Mouse (Mus musculus): ENCODE results near the gene Cdca7l. TPM values are rescaled to one million over a fixed set of nuclear protein-coding genes. Genes with fewer than 3 reads are reported as not detected.

Gene Cdca7l
- total and polyA plus RNA-seq, 3 experiments, result 0.10 to 0.23 (median 0.16) TPM

DNA sequence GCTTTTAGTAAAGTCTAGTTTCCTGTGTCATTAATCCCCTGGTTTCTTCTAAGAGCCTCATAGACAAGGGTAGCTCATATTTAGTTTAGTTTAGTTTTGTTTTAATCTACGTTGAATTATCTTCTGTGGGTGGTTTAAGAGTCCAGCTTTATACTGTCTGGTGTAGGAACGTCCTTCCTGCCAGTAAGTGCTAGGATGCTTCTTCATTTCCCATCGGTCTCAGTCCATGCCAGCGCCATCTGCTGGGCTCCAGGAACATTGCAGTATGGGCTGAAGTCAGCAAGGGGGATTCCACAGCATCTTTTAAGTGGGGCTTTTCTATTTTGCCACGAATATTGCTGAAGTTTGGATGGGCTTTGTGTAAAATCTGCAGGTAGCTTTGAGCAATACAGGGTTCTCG, 49.2 kb downstream of the Cdca7l start:
- H3K79me2 ChIP-seq (replicated peaks; ENCODE audit: control insufficient read depth, insufficient read depth, low read length), result no peaks in the 10 kb centered on the region
- peak; percentile 21 to 68 for DNase-seq
- no peaks in the 10 kb centered on the region for H3K4me1 ChIP-seq (ENCODE audit: control insufficient read depth, insufficient read depth, low read length)
- TF ChIP-seq EP300 (IDR thresholded peaks at IDR 0.05; ENCODE audit: insufficient read depth, low read depth, low read length), result peak; percentile 43; the same call in 1 of the 2 replicates
- TF ChIP-seq CTCF (IDR thresholded peaks at IDR 0.05), result peak; percentile 98
- no peak for TF ChIP-seq POLR2A (IDR thresholded peaks at IDR 0.05; ENCODE audit: insufficient read depth, low read depth, low read length)
- H3K9ac ChIP-seq (ENCODE audit: low read depth, low read length), result no peak overlapping the region
- no peaks in the 10 kb centered on the region for H3K27me3 ChIP-seq (ENCODE audit: control insufficient read depth, insufficient read depth, low read length)
- H3K27ac ChIP-seq, result no peak overlapping the region
- no peaks in the 10 kb centered on the region for H3K36me3 ChIP-seq (ENCODE audit: control insufficient read depth, insufficient read depth, low read length)
- WGBS, result 21% methylated on average over 6 of the region's 6 CpGs
- intact Hi-C loops (cut with DNase I), result loop anchor here (1.0 to 5.0 kb wide), 4 partner anchors 33 to 466 kb away; no protein-coding TSS in a partner anchor
- H3K4me3 ChIP-seq, result no peak overlapping the region

DNA sequence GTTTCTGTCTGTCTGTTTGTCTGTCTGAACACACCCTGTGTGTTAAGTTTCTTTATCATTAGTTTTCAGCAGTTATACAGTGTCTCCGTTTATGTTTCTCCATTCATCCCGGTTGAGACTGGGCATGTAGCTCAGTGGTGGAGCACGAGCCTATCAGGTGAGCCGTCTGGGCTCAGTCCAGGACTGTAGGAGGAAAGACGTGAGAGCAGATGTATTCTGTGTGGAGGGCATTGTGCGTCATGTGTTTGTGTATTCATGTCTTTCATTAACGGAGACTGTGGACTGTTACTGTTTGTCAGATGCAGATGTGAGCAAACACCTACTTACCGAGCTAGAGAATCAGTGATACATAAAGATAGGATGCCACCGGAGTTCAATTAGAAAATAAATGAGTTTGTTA, 52.9 kb downstream of the Cdca7l start:
- no peak overlapping the region for H3K9ac ChIP-seq (ENCODE audit: low read depth, low read length)
- intact Hi-C loops (cut with DNase I), result no loop called here
- no peaks in the 10 kb centered on the region for H3K27me3 ChIP-seq (ENCODE audit: control insufficient read depth, insufficient read depth, low read length)
- no peaks in the 10 kb centered on the region for H3K4me1 ChIP-seq (ENCODE audit: control insufficient read depth, insufficient read depth, low read length)
- DNase-seq, result no peak
- TF ChIP-seq CTCF (IDR thresholded peaks at IDR 0.05) (no peak), EP300 (IDR thresholded peaks at IDR 0.05; ENCODE audit: insufficient read depth, low read depth, low read length) (no peak), POLR2A (IDR thresholded peaks at IDR 0.05; ENCODE audit: insufficient read depth, low read depth, low read length) (no peak)
- H3K4me3 ChIP-seq, result no peak overlapping the region
- no peaks in the 10 kb centered on the region for H3K36me3 ChIP-seq (ENCODE audit: control insufficient read depth, insufficient read depth, low read length)
- no peak overlapping the region for H3K27ac ChIP-seq
- WGBS, result 72% methylated on average over 9 of the region's 9 CpGs
- no peaks in the 10 kb centered on the region for H3K79me2 ChIP-seq (replicated peaks; ENCODE audit: control insufficient read depth, insufficient read depth, low read length)

DNA sequence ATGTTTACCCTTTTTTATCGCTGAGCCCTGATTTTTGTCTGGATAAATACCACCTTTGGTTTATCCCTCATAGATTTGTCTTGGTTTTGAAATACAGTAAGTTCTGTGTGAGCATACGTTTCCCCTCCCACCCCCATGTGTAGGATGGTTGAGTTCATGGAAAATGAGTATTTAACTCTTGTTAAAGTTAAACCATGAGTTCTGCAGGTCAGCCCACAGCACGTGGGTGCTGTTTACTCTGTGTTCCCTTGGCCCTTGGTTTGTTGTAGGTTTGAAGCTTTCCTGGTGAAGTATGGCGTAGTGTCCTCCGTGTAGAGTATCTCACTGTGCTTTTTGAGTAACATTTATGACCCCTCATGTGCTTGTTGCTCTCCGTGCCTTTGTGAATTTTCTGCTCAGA, 53.8 kb downstream of the Cdca7l start:
- intact Hi-C loops (cut with DNase I), result no loop called here
- DNase-seq, result no peak
- Histone ChIP-seq H3K27ac (no peak overlapping the region), H3K36me3 (ENCODE audit: control insufficient read depth, insufficient read depth, low read length) (no peaks in the 10 kb centered on the region), H3K4me1 (ENCODE audit: control insufficient read depth, insufficient read depth, low read length) (no peaks in the 10 kb centered on the region), H3K79me2 (replicated peaks; ENCODE audit: control insufficient read depth, insufficient read depth, low read length) (no peaks in the 10 kb centered on the region), H3K9ac (ENCODE audit: low read depth, low read length) (no peak overlapping the region), H3K4me3 (no peak overlapping the region), H3K27me3 (ENCODE audit: control insufficient read depth, insufficient read depth, low read length) (no peaks in the 10 kb centered on the region)
- 86% methylated on average over 6 of the region's 6 CpGs for WGBS
- TF ChIP-seq POLR2A (IDR thresholded peaks at IDR 0.05; ENCODE audit: insufficient read depth, low read depth, low read length), result no peak
- TF ChIP-seq CTCF (IDR thresholded peaks at IDR 0.05), result no peak
- TF ChIP-seq EP300 (IDR thresholded peaks at IDR 0.05; ENCODE audit: insufficient read depth, low read depth, low read length), result no peak

DNA sequence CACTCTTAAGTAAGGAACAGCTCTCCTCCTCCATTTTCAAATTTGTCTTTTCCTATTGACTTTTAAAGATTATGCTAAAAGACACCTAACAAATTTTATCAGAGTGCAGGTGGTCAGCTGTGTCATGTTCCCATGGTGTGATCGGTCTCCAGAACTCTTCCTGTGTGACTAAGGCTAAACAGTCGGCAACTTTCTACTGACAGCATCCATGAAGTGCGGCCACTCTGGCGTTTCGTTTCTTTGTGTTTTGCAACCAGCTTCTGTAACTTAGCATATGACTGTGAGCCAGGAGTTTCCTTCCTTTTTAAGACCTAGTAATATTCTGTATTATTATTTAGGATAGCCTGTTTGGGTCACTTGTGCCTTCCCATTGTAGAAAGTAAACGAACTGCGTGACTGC, 56.8 kb downstream of the Cdca7l start:
- H3K79me2 ChIP-seq (replicated peaks; ENCODE audit: control insufficient read depth, insufficient read depth, low read length), result no peaks in the 10 kb centered on the region
- WGBS, result 65% methylated on average over 7 of the region's 7 CpGs
- no peaks in the 10 kb centered on the region for H3K4me1 ChIP-seq (ENCODE audit: control insufficient read depth, insufficient read depth, low read length)
- intact Hi-C loops (cut with DNase I), result no loop called here
- DNase-seq, result no peak
- no peak overlapping the region for H3K9ac ChIP-seq (ENCODE audit: low read depth, low read length)
- no peak overlapping the region for H3K27ac ChIP-seq
- H3K27me3 ChIP-seq (ENCODE audit: control insufficient read depth, insufficient read depth, low read length), result no peaks in the 10 kb centered on the region
- no peaks in the 10 kb centered on the region for H3K36me3 ChIP-seq (ENCODE audit: control insufficient read depth, insufficient read depth, low read length)
- TF ChIP-seq POLR2A (IDR thresholded peaks at IDR 0.05; ENCODE audit: insufficient read depth, low read depth, low read length), result no peak
- no peak for TF ChIP-seq CTCF (IDR thresholded peaks at IDR 0.05)
- TF ChIP-seq EP300 (IDR thresholded peaks at IDR 0.05; ENCODE audit: insufficient read depth, low read depth, low read length), result no peak
- no peak overlapping the region for H3K4me3 ChIP-seq

DNA sequence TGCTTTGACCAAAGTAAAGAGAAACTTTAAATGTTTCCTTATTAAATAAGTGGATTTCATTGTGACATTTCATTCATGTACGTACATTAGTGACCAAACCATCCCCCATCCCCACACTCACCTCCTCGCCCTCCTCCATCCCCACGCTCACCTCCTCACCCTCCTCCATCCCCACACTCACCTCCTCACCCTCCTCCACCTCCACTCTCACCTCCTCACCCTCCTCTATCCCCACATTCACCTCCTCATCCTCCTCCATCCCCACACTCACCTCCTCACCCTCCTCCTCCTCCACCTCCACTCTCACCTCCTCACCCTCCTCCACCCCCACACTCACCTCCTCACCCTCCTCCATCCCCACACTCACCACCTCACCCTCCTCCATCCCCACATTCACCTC, 57.2 kb downstream of the Cdca7l start:
- H3K4me3 ChIP-seq, result no peak overlapping the region
- intact Hi-C loops (cut with DNase I), result no loop called here
- no peak overlapping the region for H3K27ac ChIP-seq
- H3K9ac ChIP-seq (ENCODE audit: low read depth, low read length), result no peak overlapping the region
- H3K4me1 ChIP-seq (ENCODE audit: control insufficient read depth, insufficient read depth, low read length), result no peaks in the 10 kb centered on the region
- H3K79me2 ChIP-seq (replicated peaks; ENCODE audit: control insufficient read depth, insufficient read depth, low read length), result no peaks in the 10 kb centered on the region
- DNase-seq, result no peak
- H3K27me3 ChIP-seq (ENCODE audit: control insufficient read depth, insufficient read depth, low read length), result no peaks in the 10 kb centered on the region
- TF ChIP-seq EP300 (IDR thresholded peaks at IDR 0.05; ENCODE audit: insufficient read depth, low read depth, low read length), result no peak
- no peak for TF ChIP-seq CTCF (IDR thresholded peaks at IDR 0.05)
- no peak for TF ChIP-seq POLR2A (IDR thresholded peaks at IDR 0.05; ENCODE audit: insufficient read depth, low read depth, low read length)
- WGBS, result 76% methylated on average over 3 of the region's 3 CpGs
- no peaks in the 10 kb centered on the region for H3K36me3 ChIP-seq (ENCODE audit: control insufficient read depth, insufficient read depth, low read length)

DNA sequence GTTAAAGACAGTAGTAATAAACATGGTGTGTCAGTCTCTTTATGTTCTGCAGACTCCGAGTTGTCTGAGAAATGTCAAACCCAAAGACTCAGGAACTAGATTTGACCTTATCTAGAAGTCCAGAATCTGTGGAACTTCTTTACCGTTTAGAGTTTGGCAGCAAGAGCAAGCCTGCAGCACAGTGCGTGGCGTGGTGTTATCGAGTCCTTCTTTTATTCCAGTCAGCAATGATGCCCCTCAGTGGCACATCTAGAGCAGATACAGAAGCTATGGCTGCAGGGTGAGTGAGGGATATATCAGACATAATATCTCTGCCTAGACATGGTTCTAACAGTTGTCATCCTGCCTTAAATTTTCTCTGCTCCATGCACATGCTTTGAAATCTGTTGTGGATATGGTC, 58.6 kb downstream of the Cdca7l start:
- Histone ChIP-seq H3K79me2 (replicated peaks; ENCODE audit: control insufficient read depth, insufficient read depth, low read length) (no peaks in the 10 kb centered on the region), H3K36me3 (ENCODE audit: control insufficient read depth, insufficient read depth, low read length) (no peaks in the 10 kb centered on the region), H3K4me3 (no peak overlapping the region), H3K9ac (ENCODE audit: low read depth, low read length) (no peak overlapping the region), H3K27ac (no peak overlapping the region), H3K27me3 (ENCODE audit: control insufficient read depth, insufficient read depth, low read length) (no peaks in the 10 kb centered on the region), H3K4me1 (ENCODE audit: control insufficient read depth, insufficient read depth, low read length) (peaks cover 1% of the 10 kb centered on the region; the same call in 1 of the 2 replicates)
- TF ChIP-seq EP300 (IDR thresholded peaks at IDR 0.05; ENCODE audit: insufficient read depth, low read depth, low read length) (no peak), CTCF (IDR thresholded peaks at IDR 0.05) (no peak), POLR2A (IDR thresholded peaks at IDR 0.05; ENCODE audit: insufficient read depth, low read depth, low read length) (no peak)
- 49% methylated on average over 5 of the region's 5 CpGs for WGBS
- no peak for DNase-seq
- intact Hi-C loops (cut with DNase I), result no loop called here

Measured in heart, adult 2 months (tissue).